Mouse (Mus musculus): ENCODE measurements around the gene Clvs2. TPM values are rescaled to one million over a fixed set of nuclear protein-coding genes. Genes with fewer than 3 reads are reported as not detected.

Clvs2 gene
- 21.5 and 22.8 TPM in 2 replicates for total RNA-seq (2014; rRNA removed)
- polyA plus RNA-seq (2015; fragmentation: Nextera tagmentation; extraction: Ambion mirVana), result 20.6 and 23.6 TPM in 2 replicates

GRCm38 (mm10) chr10:33624131-33624879 is at the start of gene Clvs2:
Gene Clvs2, minus strand, starts transcription at chr10:33624769.
- Histone ChIP-seq H3K36me3 (ENCODE audit: insufficient read depth) (no peaks in the 10 kb centered on the region), H3K9me3 (ENCODE audit: low read length) (no peaks in the 10 kb centered on the region), H3K4me2 (ENCODE audit: low read depth) (peak within 1 kb of the TSS; percentile 60), H3K4me3 (ENCODE audit: low read depth, low read length) (peak within 1 kb of the TSS; percentile 52), H3K27ac (ENCODE audit: low read depth, low read length) (peak within 1 kb of the TSS; percentile 85), H3K4me1 (ENCODE audit: insufficient read depth) (peaks cover 15% of the 10 kb centered on the region; the same call in 1 of the 2 replicates), H3K27me3 (ENCODE audit: insufficient read depth, low read length) (no peaks in the 10 kb centered on the region), H3K9ac (peak within 1 kb of the TSS; percentile 76)
- peak; percentile 96 for ATAC-seq
- 0 out of 2 replicates have a peak, but pooled peaks have one; percentile 13 for TF ChIP-seq CTCF (IDR thresholded peaks at IDR 0.05; ENCODE audit: low read depth)
- 2% methylated on average over 37 of the region's 37 CpGs for WGBS
- peak; percentile 78 for DNase-seq

- Histone ChIP-seq H3K4me3 (ENCODE audit: low read depth, low read length) (no peak overlapping the region), H3K9me3 (ENCODE audit: low read length) (no peaks in the 10 kb centered on the region), H3K4me1 (ENCODE audit: insufficient read depth) (no peaks in the 10 kb centered on the region), H3K36me3 (ENCODE audit: insufficient read depth) (no peaks in the 10 kb centered on the region), H3K27ac (ENCODE audit: low read depth, low read length) (no peak overlapping the region), H3K4me2 (ENCODE audit: low read depth) (no peak overlapping the region), H3K9ac (no peak overlapping the region), H3K27me3 (ENCODE audit: insufficient read depth, low read length) (no peaks in the 10 kb centered on the region)
- DNase-seq, result peak; percentile 88
- TF ChIP-seq CTCF (IDR thresholded peaks at IDR 0.05; ENCODE audit: low read depth), result peak; percentile 73
- peak; percentile 60 for ATAC-seq
Observed at GRCm38 (mm10) chr10:33653142-33653541, 28.6 kb upstream of the Clvs2 start.

DNA sequence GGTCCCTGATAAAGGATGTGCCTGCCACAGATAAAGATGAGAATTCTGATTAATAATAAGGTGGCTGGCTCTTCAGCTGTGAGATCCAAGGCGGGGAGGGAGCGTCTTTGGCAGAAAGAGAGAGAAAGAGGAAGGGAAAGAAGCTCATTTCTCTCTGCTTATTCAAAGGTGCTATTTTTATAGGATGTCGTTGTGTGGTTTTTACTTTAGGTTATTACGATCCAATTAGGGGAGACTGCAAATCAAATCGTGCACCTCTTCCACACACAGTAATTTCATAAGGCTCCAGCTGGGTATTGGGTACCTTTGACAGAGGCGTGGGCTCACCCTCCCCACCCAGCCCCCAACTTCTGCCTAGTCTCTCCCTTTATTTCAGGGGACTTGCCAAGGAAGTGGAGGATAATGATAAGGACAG is 985 bp downstream of the Clvs2 start:
- DNase-seq, result no peak
- WGBS, result 14% methylated on average over 6 of the region's 6 CpGs

GRCm38 (mm10) chr10:33622700-33623099 is 1.9 kb downstream of the Clvs2 start:
- H3K27me3 ChIP-seq (ENCODE audit: insufficient read depth, low read length), result no peaks in the 10 kb centered on the region
- H3K9ac ChIP-seq, result 0 out of 2 replicates have a peak overlapping the region, but pooled peaks have one; percentile 28
- no peak for DNase-seq
- H3K4me2 ChIP-seq (ENCODE audit: low read depth), result peak overlapping the region; percentile 45
- peaks cover 15% of the 10 kb centered on the region; the same call in 1 of the 2 replicates for H3K4me1 ChIP-seq (ENCODE audit: insufficient read depth)
- H3K9me3 ChIP-seq (ENCODE audit: low read length), result no peaks in the 10 kb centered on the region
- H3K36me3 ChIP-seq (ENCODE audit: insufficient read depth), result no peaks in the 10 kb centered on the region
- H3K4me3 ChIP-seq (ENCODE audit: low read depth, low read length), result peak overlapping the region; percentile 28
- no peak overlapping the region for H3K27ac ChIP-seq (ENCODE audit: low read depth, low read length)
- no peak for ATAC-seq
- 84% methylated on average over 8 of the region's 8 CpGs for WGBS
- no peak for TF ChIP-seq CTCF (IDR thresholded peaks at IDR 0.05; ENCODE audit: low read depth)

More for the DNA sequence above, 985 bp downstream of the Clvs2 start:
- peak overlapping the region; percentile 85 for H3K27ac ChIP-seq (ENCODE audit: low read depth, low read length)
- ATAC-seq, result peak; percentile 75
- no peaks in the 10 kb centered on the region for H3K9me3 ChIP-seq (ENCODE audit: low read length)
- H3K27me3 ChIP-seq (ENCODE audit: insufficient read depth, low read length), result no peaks in the 10 kb centered on the region
- H3K4me2 ChIP-seq (ENCODE audit: low read depth), result peak overlapping the region; percentile 60
- no peaks in the 10 kb centered on the region for H3K36me3 ChIP-seq (ENCODE audit: insufficient read depth)
- H3K4me1 ChIP-seq (ENCODE audit: insufficient read depth), result peaks cover 15% of the 10 kb centered on the region; the same call in 1 of the 2 replicates
- peak overlapping the region; percentile 52 for H3K4me3 ChIP-seq (ENCODE audit: low read depth, low read length)
- no peak for TF ChIP-seq CTCF (IDR thresholded peaks at IDR 0.05; ENCODE audit: low read depth)
- peak overlapping the region; percentile 76 for H3K9ac ChIP-seq

DNA sequence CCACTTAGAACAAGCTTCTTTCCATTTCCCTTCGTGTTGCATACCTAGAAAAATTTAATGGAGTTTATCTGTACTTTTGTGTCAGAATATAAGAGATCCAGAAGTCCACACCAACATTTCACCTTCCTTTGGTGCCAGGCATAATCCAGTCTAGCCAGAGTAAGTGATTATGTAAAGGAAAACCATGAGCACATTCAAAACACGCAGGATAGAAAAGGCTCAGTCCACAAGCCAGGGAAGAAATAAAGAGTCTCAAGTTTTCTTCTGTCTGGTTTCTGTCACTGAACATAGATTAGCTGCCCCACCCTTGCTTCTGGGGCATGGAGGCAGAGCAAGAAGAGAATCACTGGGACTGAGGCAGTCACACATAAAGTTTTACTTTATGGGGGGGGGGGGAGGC is 8.4 kb downstream of the Clvs2 start:
- H3K4me2 ChIP-seq (ENCODE audit: low read depth), result no peak overlapping the region
- DNase-seq (no peak), ATAC-seq (no peak)
- 69% methylated on average over 2 of the region's 2 CpGs for WGBS
- no peaks in the 10 kb centered on the region for H3K9me3 ChIP-seq (ENCODE audit: low read length)
- H3K27ac ChIP-seq (ENCODE audit: low read depth, low read length), result no peak overlapping the region
- no peaks in the 10 kb centered on the region for H3K4me1 ChIP-seq (ENCODE audit: insufficient read depth)
- H3K9ac ChIP-seq, result no peak overlapping the region
- H3K27me3 ChIP-seq (ENCODE audit: insufficient read depth, low read length), result no peaks in the 10 kb centered on the region
- no peak for TF ChIP-seq CTCF (IDR thresholded peaks at IDR 0.05; ENCODE audit: low read depth)
- H3K36me3 ChIP-seq (ENCODE audit: insufficient read depth), result no peaks in the 10 kb centered on the region
- H3K4me3 ChIP-seq (ENCODE audit: low read depth, low read length), result no peak overlapping the region

- WGBS, result 70% methylated on average over 1 of the region's 1 CpGs
- Histone ChIP-seq H3K27me3 (ENCODE audit: insufficient read depth, low read length) (no peaks in the 10 kb centered on the region), H3K27ac (ENCODE audit: low read depth, low read length) (no peak overlapping the region), H3K4me1 (ENCODE audit: insufficient read depth) (no peaks in the 10 kb centered on the region), H3K9me3 (ENCODE audit: low read length) (no peaks in the 10 kb centered on the region), H3K4me3 (ENCODE audit: low read depth, low read length) (no peak overlapping the region), H3K36me3 (ENCODE audit: insufficient read depth) (no peaks in the 10 kb centered on the region), H3K9ac (no peak overlapping the region), H3K4me2 (ENCODE audit: low read depth) (no peak overlapping the region)
- ATAC-seq (no peak), DNase-seq (no peak)
- no peak for TF ChIP-seq CTCF (IDR thresholded peaks at IDR 0.05; ENCODE audit: low read depth)
Observed at GRCm38 (mm10) chr10:33613197-33613596, 11.4 kb downstream of the Clvs2 start.

GRCm38 (mm10) chr10:33592732-33593131 is 31.8 kb downstream of the Clvs2 start:
- H3K9ac ChIP-seq, result no peak overlapping the region
- no peaks in the 10 kb centered on the region for H3K4me1 ChIP-seq (ENCODE audit: insufficient read depth)
- H3K36me3 ChIP-seq (ENCODE audit: insufficient read depth), result no peaks in the 10 kb centered on the region
- no peak overlapping the region for H3K27ac ChIP-seq (ENCODE audit: low read depth, low read length)
- 94% methylated on average over 16 of the region's 16 CpGs for WGBS
- DNase-seq (no peak), ATAC-seq (no peak)
- H3K9me3 ChIP-seq (ENCODE audit: low read length), result no peaks in the 10 kb centered on the region
- no peaks in the 10 kb centered on the region for H3K27me3 ChIP-seq (ENCODE audit: insufficient read depth, low read length)
- TF ChIP-seq CTCF (IDR thresholded peaks at IDR 0.05; ENCODE audit: low read depth), result no peak
- no peak overlapping the region for H3K4me3 ChIP-seq (ENCODE audit: low read depth, low read length)
- no peak overlapping the region for H3K4me2 ChIP-seq (ENCODE audit: low read depth)
